In genomic region chr6:129237350-129238274, GRCm38 (mm10) we compare ENCODE assay signal across 8 mouse cellular contexts. TPM values are rescaled to one million over a fixed set of nuclear protein-coding genes. Genes with fewer than 3 reads are reported as not detected.
A peak's percentile ranks its signal among the peaks of the same experiment; 100 is the strongest.
DNase-seq lines count a peak whose midpoint lies in the region; ATAC-seq and TF ChIP-seq lines count a peak whose summit lies in the region.

No protein-coding gene starts in this region.

- H3K9ac ChIP-seq in hindbrain, embryonic 13.5 days = peak overlapping the region; percentile 61

- TF ChIP-seq CTCF in Patski (IDR thresholded peaks at IDR 0.05) = peak; percentile 98

- H3K4me2 ChIP-seq in hindbrain, embryonic 13.5 days = peak overlapping the region; percentile 73

- H3K27me3 ChIP-seq in Patski = peaks cover 28% of the 10 kb centered on the region
- no peaks in the 10 kb centered on the region for H3K27me3 ChIP-seq in hindbrain, embryonic 13.5 days

- H3K36me3 ChIP-seq in hindbrain, embryonic 13.5 days = no peaks in the 10 kb centered on the region

- no peaks in the 10 kb centered on the region for H3K9me3 ChIP-seq in hindbrain, embryonic 13.5 days

- no peak for DNase-seq in Patski (ENCODE audit: low read depth, low spot score)
- DNase-seq in cerebellum, postnatal 14 days = peak; percentile 76 to 80
- peak; percentile 73 to 75 for DNase-seq in frontal cortex, postnatal 14 days (ENCODE audit: low spot score in 2 of 2)
- DNase-seq in layer of hippocampus, postnatal 25 days (ENCODE audit: extremely low spot score in 1 of 2, low spot score in 1 of 2) = peak; percentile 42 to 57
- DNase-seq in lung, postnatal 14 days = peak; percentile 89
- DNase-seq in retina, embryonic 14.5 days (ENCODE audit: low spot score) = peak; percentile 75
- peak; percentile 91 for DNase-seq in thymus, postnatal 4 days

- H3K27ac ChIP-seq in hindbrain, embryonic 13.5 days = no peak overlapping the region

- in situ Hi-C loops in Patski (cut with MboI; ENCODE audit: low pct_unique_long_range_greater_than_20kb) = no loop called here

- ATAC-seq in Patski = peak; percentile 98
- peak; percentile 96 for ATAC-seq in hindbrain, embryonic 13.5 days (ENCODE audit: low FRiP score)

- 26% methylated on average over 16 of the region's 16 CpGs for WGBS in hindbrain, embryonic 13.5 days

- POLR2A ChIA-PET in Patski (lab: Charles Lee) = interaction anchor here (0.6 to 2.9 kb wide), 6 partner anchors 22 to 142 kb away, joined by 3 to 41 read pairs (median 5); partner anchors contain the start of gene Clec2d

- peak overlapping the region; percentile 48 for H3K4me3 ChIP-seq in hindbrain, embryonic 13.5 days

- H3K4me1 ChIP-seq in hindbrain, embryonic 13.5 days (replicated peaks) = 0 out of 2 replicates have a peak, but pooled peaks cover 2% of the 10 kb centered on the region

- CTCF ChIA-PET in Patski (lab: Charles Lee) = interaction anchor here (0.6 to 5.0 kb wide), 20 partner anchors 8 to 388 kb away, joined by 3 to 80 read pairs (median 4); partner anchors contain the start of gene Clec2d

RNA-seq across cellular contexts. Expression of gene Cd69, which starts 37.6 kb away (rescaled TPM):
- not detected for polyA plus RNA-seq in Patski (2021)
- not detected in 2 replicates for polyA plus RNA-seq in hindbrain, embryonic 13.5 days (2015; fragmentation: Nextera tagmentation; extraction: Ambion mirVana)
- not detected for total RNA-seq in layer of hippocampus, postnatal 25 days (2021)

RNA-seq across cellular contexts. Expression of gene Clec2d, which starts 57.2 kb away (rescaled TPM):
- 26.9 TPM for polyA plus RNA-seq in Patski (2021)
- polyA plus RNA-seq in hindbrain, embryonic 13.5 days (2015; fragmentation: Nextera tagmentation; extraction: Ambion mirVana) = not detected in 2 replicates
- 1 to 10 TPM; 6.2 to 7.4 TPM for total RNA-seq in layer of hippocampus, postnatal 25 days (2021)

Comparison
In these comparisons a context has a peak if more than half of its experiments do, and no peak if none do; other contexts are left out.
1. RNA of gene Clec2d, which starts 57.2 kb away (polyA plus RNA-seq): 26.9 TPM in Patski (single experiment); not detected in hindbrain, embryonic 13.5 days; every median in the first group is over 10 times any median in the second.